Mouse (Mus musculus) heart, embryonic 14.5 days (tissue): ENCODE measurements at regions not wholly inside any gene's neighbourhood (a gene's known extent, or its start where the extent isn't known, plus 50 kb on each side); places are given as distances from the start of the nearest gene placed in this dataset.

Experiments
- ATAC-seq: fragments of 200-750 bp; cut with Nextera tagmentation; 2 replicates; pipeline ENCODE4 v1.8.0; 2017; ENCODE audit warnings: low read depth, moderate TSS enrichment; ENCODE audit not compliant: insufficient number of reproducible peaks, insufficient read depth, low FRiP score
- H3K27ac ChIP-seq, 2 experiments: fragments of 200-500 bp in 1 of 2; fragments of 300-500 bp in 1 of 2; sonication (generic) in 1 of 2; replicated peaks in 1 of 2; 2 replicates each; pipeline ENCODE4 v1.5.1; 2012 to 2014; ENCODE audit warnings: low read depth in 2 of 2, low read length in 2 of 2, control low read depth in 1 of 2, mild to moderate bottlenecking in 1 of 2, mixed read lengths in 1 of 2; ENCODE audit not compliant: control insufficient read depth in 1 of 2, insufficient read depth in 1 of 2
- H3K27me3 ChIP-seq: fragments of 300-500 bp; sonication (generic); 2 replicates; pipeline ENCODE4 v1.6.1; 2014; ENCODE audit warnings: mild to moderate bottlenecking, low read length, control low read depth; ENCODE audit not compliant: control insufficient read depth, insufficient read depth
- H3K36me3 ChIP-seq: fragments of 300-500 bp; sonication (generic); 2 replicates; pipeline ENCODE4 v1.6.1; 2014; ENCODE audit warnings: mild to moderate bottlenecking, control low read depth, low read length, mixed read lengths; ENCODE audit not compliant: control insufficient read depth, insufficient read depth
- H3K4me1 ChIP-seq, 2 experiments: fragments of 200-500 bp in 1 of 2; fragments of 300-500 bp in 1 of 2; sonication (generic) in 1 of 2; 2 replicates each; pipeline ENCODE4 v1.6.1; 2012 to 2014; ENCODE audit warnings: low read length in 2 of 2, control low read depth in 1 of 2, mixed read lengths in 1 of 2; ENCODE audit not compliant: control insufficient read depth in 2 of 2, insufficient read depth in 2 of 2
- H3K4me2 ChIP-seq: fragments of 300-500 bp; sonication (generic); 2 replicates; pipeline ENCODE4 v1.6.1; 2014; ENCODE audit warnings: mild to moderate bottlenecking, low read length
- H3K4me3 ChIP-seq, 2 experiments: fragments of 200-500 bp in 1 of 2; fragments of 300-500 bp in 1 of 2; sonication (generic) in 1 of 2; 2 replicates each; pipeline ENCODE4 v1.5.1; 2012 to 2014; ENCODE audit warnings: low read length in 2 of 2, mild to moderate bottlenecking in 2 of 2, control low read depth in 1 of 2, low read depth in 1 of 2, moderate library complexity in 1 of 2; ENCODE audit not compliant: control insufficient read depth in 1 of 2, insufficient read depth in 1 of 2
- H3K9ac ChIP-seq: fragments of 300-500 bp; sonication (generic); 2 replicates; pipeline ENCODE4 v1.6.1; 2014; ENCODE audit warnings: mild to moderate bottlenecking, low read length
- H3K9me3 ChIP-seq: fragments of 300-500 bp; sonication (generic); 2 replicates; pipeline ENCODE4 v1.6.1; 2016; ENCODE audit warnings: low read length, control low read depth; ENCODE audit not compliant: control insufficient read depth
- WGBS: fragments of 180-500 bp; shearing (Covaris S2); extraction: QIAGEN DNeasy Blood & Tissue Kit; methylation state at CpG from one replicate; pipeline ENCODE4 v1.1.7; 2014; 5-methylcytosine and 5-hydroxymethylcytosine counted together

GRCm38 (mm10) chr11:37735992-37736391 is 500.2 kb upstream of the Tenm2 start:
- no peak overlapping the region for H3K4me2 ChIP-seq
- no peak for ATAC-seq
- no peak overlapping the region for H3K9ac ChIP-seq
- no peaks in the 10 kb centered on the region for H3K9me3 ChIP-seq
- no peaks in the 10 kb centered on the region for H3K4me1 ChIP-seq
- H3K36me3 ChIP-seq: no peaks in the 10 kb centered on the region
- no peak overlapping the region for H3K27ac ChIP-seq
- no peak overlapping the region for H3K4me3 ChIP-seq
- no peaks in the 10 kb centered on the region for H3K27me3 ChIP-seq

- H3K4me3 ChIP-seq: no peak overlapping the region
- H3K9me3 ChIP-seq: no peaks in the 10 kb centered on the region
- no peak overlapping the region for H3K9ac ChIP-seq
- H3K36me3 ChIP-seq: no peaks in the 10 kb centered on the region
- H3K4me2 ChIP-seq: no peak overlapping the region
- H3K4me1 ChIP-seq: no peaks in the 10 kb centered on the region
- WGBS: 83% methylated on average over 2 of the region's 2 CpGs
- H3K27me3 ChIP-seq: no peaks in the 10 kb centered on the region
- no peak for ATAC-seq
- H3K27ac ChIP-seq: no peak overlapping the region
Observed at GRCm38 (mm10) chr11:37735501-37735900, 499.7 kb upstream of the Tenm2 start.

GRCm38 (mm10) chr11:37696981-37697380 is 461.2 kb upstream of the Tenm2 start:
- Histone ChIP-seq H3K36me3 (no peaks in the 10 kb centered on the region), H3K9me3 (no peaks in the 10 kb centered on the region), H3K9ac (no peak overlapping the region), H3K4me1 (no peaks in the 10 kb centered on the region), H3K27ac (no peak overlapping the region), H3K4me2 (no peak overlapping the region), H3K4me3 (no peak overlapping the region), H3K27me3 (no peaks in the 10 kb centered on the region)
- WGBS: 56% methylated on average over 2 of the region's 2 CpGs
- no peak for ATAC-seq

- WGBS: 48% methylated on average over 1 of the region's 1 CpGs
- ATAC-seq: no peak
- H3K9me3 ChIP-seq: no peaks in the 10 kb centered on the region
- no peaks in the 10 kb centered on the region for H3K4me1 ChIP-seq
- no peak overlapping the region for H3K4me3 ChIP-seq
- no peaks in the 10 kb centered on the region for H3K36me3 ChIP-seq
- no peak overlapping the region for H3K27ac ChIP-seq
- no peaks in the 10 kb centered on the region for H3K27me3 ChIP-seq
- no peak overlapping the region for H3K9ac ChIP-seq
- no peak overlapping the region for H3K4me2 ChIP-seq
Observed at GRCm38 (mm10) chr11:37678484-37679193, 442.9 kb upstream of the Tenm2 start.

GRCm38 (mm10) chr11:37671320-37671719 is 435.6 kb upstream of the Tenm2 start:
- Histone ChIP-seq H3K27me3 (no peaks in the 10 kb centered on the region), H3K4me2 (no peak overlapping the region), H3K4me1 (no peaks in the 10 kb centered on the region), H3K9me3 (no peaks in the 10 kb centered on the region), H3K36me3 (no peaks in the 10 kb centered on the region), H3K9ac (no peak overlapping the region), H3K4me3 (no peak overlapping the region), H3K27ac (no peak overlapping the region)
- no peak for ATAC-seq
- WGBS: 59% methylated on average over 3 of the region's 3 CpGs

- Histone ChIP-seq H3K4me2 (no peak overlapping the region), H3K9me3 (no peaks in the 10 kb centered on the region), H3K27me3 (no peaks in the 10 kb centered on the region), H3K9ac (no peak overlapping the region), H3K27ac (no peak overlapping the region), H3K36me3 (no peaks in the 10 kb centered on the region), H3K4me3 (no peak overlapping the region), H3K4me1 (no peaks in the 10 kb centered on the region)
- WGBS: 78% methylated on average over 1 of the region's 1 CpGs
- no peak for ATAC-seq
Observed at GRCm38 (mm10) chr11:37666925-37667324, 431.2 kb upstream of the Tenm2 start.

GRCm38 (mm10) chr11:37650095-37650494 is 414.3 kb upstream of the Tenm2 start:
- Histone ChIP-seq H3K36me3 (no peaks in the 10 kb centered on the region), H3K9ac (no peak overlapping the region), H3K4me1 (no peaks in the 10 kb centered on the region), H3K4me2 (no peak overlapping the region), H3K27me3 (no peaks in the 10 kb centered on the region), H3K4me3 (no peak overlapping the region), H3K9me3 (no peaks in the 10 kb centered on the region), H3K27ac (no peak overlapping the region)
- 89% methylated on average over 11 of the region's 11 CpGs for WGBS
- ATAC-seq: no peak

- Histone ChIP-seq H3K27ac (no peak overlapping the region), H3K4me2 (no peak overlapping the region), H3K27me3 (no peaks in the 10 kb centered on the region), H3K4me1 (no peaks in the 10 kb centered on the region), H3K9me3 (no peaks in the 10 kb centered on the region), H3K36me3 (no peaks in the 10 kb centered on the region), H3K9ac (no peak overlapping the region), H3K4me3 (no peak overlapping the region)
- 71% methylated on average over 2 of the region's 2 CpGs for WGBS
- ATAC-seq: no peak
Observed at GRCm38 (mm10) chr11:37623290-37623689, 387.5 kb upstream of the Tenm2 start.
